Mouse (Mus musculus) right cerebral cortex, adult 2 months (tissue): Measurements from ENCODE around the gene Lpcat1.

Experiments used
- DNase-seq, 2 experiments: peaks; one replicate each; pipeline ENCODE4 v3.0.0; 2021 to 2022; ENCODE audit warnings: low spot score in 2 of 2

Lpcat1 gene

DNA sequence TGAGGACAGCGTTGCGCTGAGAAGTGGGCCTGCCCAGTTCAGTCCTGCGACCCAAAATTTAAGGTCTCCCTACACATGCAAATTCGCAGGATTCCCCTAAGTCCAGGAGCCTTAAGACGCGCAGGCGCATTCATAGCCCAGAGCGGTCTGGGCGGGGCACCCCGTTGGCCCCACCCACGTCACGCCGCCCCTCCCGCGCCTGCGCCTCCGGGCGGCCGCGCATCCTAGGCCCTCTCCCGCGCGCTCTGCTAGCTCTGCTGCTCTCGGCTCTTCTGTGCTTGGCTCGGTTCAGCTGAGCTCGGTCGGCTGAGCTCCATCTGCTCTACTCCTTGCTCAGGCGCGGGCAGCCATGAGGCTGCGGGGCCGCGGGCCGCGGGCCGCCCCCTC lies at the start of gene Lpcat1:
TSS of gene Lpcat1 (plus strand) at position 164 of the 387 bp plus-strand sequence.
- DNase-seq: peak; percentile 87 to 88

GRCm38 (mm10) chr13:73417478-73418220 lies 49.3 kb upstream of the Lpcat1 start:
- DNase-seq: peak in 1 of 2 experiments; percentile 20

- no peak for DNase-seq
Measured at GRCm38 (mm10) chr13:73418297-73418696, 48.7 kb upstream of the Lpcat1 start.

DNA sequence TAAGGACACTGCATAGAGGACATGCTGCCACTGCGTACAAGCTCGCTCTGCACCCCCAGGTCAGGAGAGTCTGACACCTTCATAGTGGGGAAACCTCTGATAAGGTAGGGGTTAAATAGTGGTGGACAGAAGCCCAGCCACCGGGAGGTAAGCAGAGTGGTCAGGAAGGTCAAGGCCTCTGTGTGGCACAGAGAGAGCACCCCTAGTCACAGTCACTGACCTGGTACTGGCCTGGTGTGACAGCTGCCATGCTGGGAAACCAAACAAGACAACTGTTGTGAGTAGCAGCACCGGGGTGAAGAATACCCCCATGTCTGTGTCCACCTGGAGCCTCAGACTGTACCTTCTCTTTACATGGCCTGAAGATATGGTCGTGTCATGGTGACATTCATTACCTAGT lies 47.8 kb upstream of the Lpcat1 start:
- DNase-seq: no peak

GRCm38 (mm10) chr13:73423043-73423442 lies 44.0 kb upstream of the Lpcat1 start:
- no peak for DNase-seq

GRCm38 (mm10) chr13:73425035-73425434 lies 42.0 kb upstream of the Lpcat1 start:
- no peak for DNase-seq

- peak; percentile 77 to 83 for DNase-seq
Measured at GRCm38 (mm10) chr13:73425839-73426490, 41.0 kb upstream of the Lpcat1 start.

- DNase-seq: peak; percentile 55 to 59
Measured at GRCm38 (mm10) chr13:73426587-73426986, 40.4 kb upstream of the Lpcat1 start.

- DNase-seq: no peak
Measured at GRCm38 (mm10) chr13:73429605-73430321, 37.2 kb upstream of the Lpcat1 start.

DNA sequence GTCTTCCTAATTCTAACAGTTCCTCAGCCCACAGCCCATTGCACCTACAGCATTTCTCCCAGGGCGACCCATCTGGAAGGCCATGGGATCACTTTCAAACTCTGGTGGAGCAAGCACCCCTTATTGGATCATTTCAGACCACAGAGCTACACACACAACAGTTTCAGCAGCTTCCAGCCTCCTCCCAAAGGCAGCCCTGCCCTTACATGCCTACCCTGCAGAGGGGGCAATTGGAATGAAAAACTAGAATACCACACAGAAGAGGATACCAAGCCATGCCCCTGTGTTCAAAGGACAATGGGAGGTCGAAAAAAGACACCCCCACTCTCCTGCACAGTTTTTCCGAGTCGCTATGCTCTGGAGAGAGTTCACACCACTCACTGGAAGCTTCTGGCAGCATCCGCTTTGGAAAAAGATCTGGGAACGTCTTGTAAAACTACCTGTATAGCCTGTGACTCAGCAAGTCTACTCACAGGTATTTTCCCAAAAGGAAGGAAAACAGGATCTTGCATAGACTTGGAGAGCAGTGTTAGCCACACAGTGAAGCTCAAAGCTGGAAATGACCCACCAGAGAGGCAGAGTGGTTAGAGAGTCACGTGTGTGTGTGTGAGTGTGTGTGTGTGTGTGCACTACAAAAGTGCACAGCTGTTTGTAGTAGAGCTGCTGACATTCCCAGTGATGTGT lies 34.4 kb upstream of the Lpcat1 start:
- no peak for DNase-seq

- DNase-seq: no peak
Measured at GRCm38 (mm10) chr13:73433681-73434535, 33.1 kb upstream of the Lpcat1 start.

DNA sequence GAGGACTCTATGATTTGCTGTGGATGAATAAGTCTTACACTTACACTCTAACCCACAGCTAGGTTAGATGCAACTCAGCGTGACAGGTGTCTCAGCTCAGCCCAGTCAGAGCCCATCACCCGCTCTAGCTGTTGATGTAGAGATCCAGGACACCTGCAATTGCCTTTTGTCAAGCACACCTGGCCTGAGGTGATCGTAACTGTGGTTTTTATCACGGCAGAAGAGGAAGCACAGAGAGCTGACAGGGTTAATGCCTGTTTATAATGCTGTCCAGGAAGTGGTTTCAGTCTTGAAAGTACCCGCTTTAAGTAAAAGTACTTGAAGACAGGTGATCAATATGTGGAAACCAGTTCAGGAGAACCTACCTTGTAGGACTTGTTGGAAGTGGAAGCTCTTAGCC lies 32.3 kb upstream of the Lpcat1 start:
- no peak for DNase-seq

DNA sequence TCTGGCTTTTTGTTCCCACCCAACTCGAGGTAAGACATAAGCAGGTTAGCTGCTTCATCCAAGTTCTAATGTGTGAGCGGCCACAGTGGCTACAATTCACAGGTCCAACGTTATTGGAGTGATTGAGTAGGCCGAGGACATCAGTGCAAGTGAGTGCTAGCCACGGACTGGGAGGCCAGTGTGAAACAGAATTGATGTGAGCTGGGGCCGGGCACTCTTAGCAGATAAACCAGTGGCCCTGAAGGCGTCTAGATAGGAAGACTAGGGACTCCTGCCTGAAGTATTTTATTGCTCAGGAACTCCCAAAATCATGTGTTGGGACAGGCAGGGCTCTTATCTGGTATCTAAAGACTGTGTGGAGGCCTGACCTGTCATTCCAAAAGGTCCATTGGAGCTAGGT lies 31.3 kb upstream of the Lpcat1 start:
- no peak for DNase-seq

- DNase-seq: no peak
Measured at GRCm38 (mm10) chr13:73439057-73439456, 27.9 kb upstream of the Lpcat1 start.

- DNase-seq: no peak
Measured at GRCm38 (mm10) chr13:73441032-73441431, 26.0 kb upstream of the Lpcat1 start.

- DNase-seq: no peak
Measured at GRCm38 (mm10) chr13:73441686-73442085, 25.3 kb upstream of the Lpcat1 start.

- no peak for DNase-seq
Measured at GRCm38 (mm10) chr13:73442431-73442830, 24.6 kb upstream of the Lpcat1 start.

GRCm38 (mm10) chr13:73443093-73443821 lies 23.7 kb upstream of the Lpcat1 start:
- DNase-seq: no peak

GRCm38 (mm10) chr13:73445087-73445486 lies 21.9 kb upstream of the Lpcat1 start:
- DNase-seq: no peak

DNA sequence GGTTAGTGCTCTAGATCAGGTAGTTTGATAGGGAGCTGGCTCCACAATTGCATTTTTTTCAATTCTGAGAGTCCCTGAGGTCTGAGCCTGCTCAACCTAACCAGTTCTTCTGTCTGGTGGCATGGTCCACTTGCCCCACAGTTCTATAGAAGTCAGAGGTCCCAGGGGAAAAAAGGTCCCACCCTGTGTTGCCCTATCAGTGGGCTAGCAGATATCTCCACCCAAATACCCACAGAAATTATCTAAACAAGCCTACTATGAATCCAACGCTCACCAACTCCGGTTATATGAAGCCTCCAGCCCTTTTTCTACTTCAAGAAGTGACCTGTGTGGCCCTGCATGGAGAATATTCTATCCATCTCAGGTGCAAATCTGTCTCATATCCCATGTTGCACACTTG lies 20.9 kb upstream of the Lpcat1 start:
- DNase-seq: no peak
